Mouse (Mus musculus) heart, embryonic 10.5 days (tissue): ENCODE results near the gene Lrig2. TPM values are rescaled to one million over a fixed set of nuclear protein-coding genes. Genes with fewer than 3 reads are reported as not detected.
"Not testable (repeated sequence)": the region's sequence is repeated elsewhere in the genome, so short reads cannot be mapped to it uniquely, and the experiment has no call there.

Source experiments
- DNase-seq: peaks from one replicate; pipeline ENCODE4 v3.0.0-alpha.2; 2017; ENCODE audit warnings: low spot score
- H3K27ac ChIP-seq: fragments of 300-500 bp; sonication (generic); 2 replicates; pipeline ENCODE4 v1.5.1; 2016; ENCODE audit warnings: mild to moderate bottlenecking
- H3K27me3 ChIP-seq: fragments of 300-500 bp; sonication (generic); 2 replicates; pipeline ENCODE4 v1.6.1; 2016; ENCODE audit warnings: mild to moderate bottlenecking; ENCODE audit not compliant: poor library complexity, insufficient read depth, severe bottlenecking
- H3K36me3 ChIP-seq: fragments of 300-500 bp; sonication (generic); 2 replicates; pipeline ENCODE4 v1.6.1; 2016; ENCODE audit warnings: mild to moderate bottlenecking, moderate library complexity
- H3K4me1 ChIP-seq: fragments of 300-500 bp; sonication (generic); 2 replicates; pipeline ENCODE4 v1.6.1; 2016; ENCODE audit warnings: mild to moderate bottlenecking
- H3K4me3 ChIP-seq: fragments of 300-500 bp; sonication (generic); 2 replicates; pipeline ENCODE4 v1.5.1; 2016; ENCODE audit warnings: mild to moderate bottlenecking, moderate library complexity
- H3K9me3 ChIP-seq: fragments of 300-500 bp; sonication (generic); 2 replicates; pipeline ENCODE4 v1.6.1; 2016; ENCODE audit warnings: mild to moderate bottlenecking, moderate library complexity
- WGBS: fragments of 180-500 bp; shearing (Covaris S2); methylation state at CpG from one replicate; pipeline ENCODE4 v1.1.7; 2016; 5-methylcytosine and 5-hydroxymethylcytosine counted together
- polyA plus RNA-seq: library from polyadenylated mRNA; unstranded; fragments of >200 nt; fragmentation: Nextera tagmentation; extraction: Ambion mirVana; gene quantifications from 2 replicates; pipeline ENCODE4 v1.2.1, GENCODE M21; 2016

Gene Lrig2
- polyA plus RNA-seq, 1 experiment from 2014 or later: 14.1 TPM

DNA sequence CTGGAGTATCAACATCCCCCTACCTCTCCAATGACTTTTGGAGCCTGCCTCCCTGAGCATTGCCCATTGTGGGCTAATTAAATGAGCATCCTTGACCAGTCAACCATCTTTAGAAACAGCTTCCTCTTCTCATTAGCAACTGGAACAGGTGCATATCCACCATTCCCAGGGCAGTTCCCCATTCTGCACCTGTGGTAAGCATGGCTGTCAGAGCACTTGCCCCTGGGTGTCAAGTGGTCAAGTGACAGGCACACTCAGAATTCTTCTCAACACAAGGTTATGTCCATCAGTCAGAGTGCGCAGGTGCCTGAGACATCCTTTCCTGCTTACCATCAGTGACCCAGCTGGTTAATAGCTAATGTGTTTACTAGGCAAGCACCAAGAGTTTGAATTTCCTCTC lies 72.9 kb downstream of the Lrig2 start:
- no peaks in the 10 kb centered on the region for H3K36me3 ChIP-seq
- 87% methylated on average over 1 of the region's 1 CpGs for WGBS
- H3K27me3 ChIP-seq: no peaks in the 10 kb centered on the region
- H3K4me1 ChIP-seq: peaks cover 39% of the 10 kb centered on the region
- H3K4me3 ChIP-seq: no peak overlapping the region
- no peaks in the 10 kb centered on the region for H3K9me3 ChIP-seq
- no peak overlapping the region for H3K27ac ChIP-seq
- no peak for DNase-seq

GRCm38 (mm10) chr3:104437576-104437975 lies 74.1 kb downstream of the Lrig2 start:
- WGBS: 68% methylated on average over 7 of the region's 7 CpGs
- Histone ChIP-seq H3K4me1 (peaks cover 41% of the 10 kb centered on the region), H3K27me3 (no peaks in the 10 kb centered on the region), H3K36me3 (no peaks in the 10 kb centered on the region), H3K27ac (no peak overlapping the region), H3K9me3 (no peaks in the 10 kb centered on the region), H3K4me3 (no peak overlapping the region)
- no peak for DNase-seq

GRCm38 (mm10) chr3:104435947-104436346 lies 75.8 kb downstream of the Lrig2 start:
- Histone ChIP-seq H3K4me3 (no peak overlapping the region), H3K27ac (no peak overlapping the region), H3K36me3 (no peaks in the 10 kb centered on the region), H3K27me3 (no peaks in the 10 kb centered on the region), H3K9me3 (no peaks in the 10 kb centered on the region), H3K4me1 (peaks cover 42% of the 10 kb centered on the region)
- 91% methylated on average over 3 of the region's 3 CpGs for WGBS
- DNase-seq: no peak

DNA sequence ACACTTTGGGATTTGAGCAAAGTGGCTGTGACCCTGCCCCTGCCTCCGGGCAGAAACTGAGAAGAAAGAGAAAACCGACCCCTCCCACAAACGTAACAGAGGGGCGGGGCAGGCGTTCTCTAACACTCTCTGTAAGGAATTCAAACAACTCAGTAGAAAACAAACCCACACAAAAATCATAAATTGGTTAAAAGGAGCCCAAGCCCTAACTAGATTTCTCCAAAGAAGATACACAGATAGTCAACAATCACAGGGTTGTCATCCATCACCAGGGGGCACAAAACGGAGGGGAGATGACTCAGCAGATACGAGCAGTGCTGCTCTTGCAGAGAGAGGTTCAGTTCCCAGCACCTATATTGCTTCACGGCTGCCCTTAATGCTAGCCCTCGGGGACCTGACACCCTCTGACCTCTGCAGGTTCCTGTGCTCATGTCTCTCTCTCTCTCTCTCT lies 77.4 kb downstream of the Lrig2 start:
- Histone ChIP-seq H3K9me3 (no peaks in the 10 kb centered on the region), H3K4me3 (peak overlapping the region; percentile 46), H3K27ac (peak overlapping the region; percentile 67; the same call in 1 of the 2 replicates), H3K36me3 (no peaks in the 10 kb centered on the region), H3K4me1 (peaks cover 32% of the 10 kb centered on the region), H3K27me3 (no peaks in the 10 kb centered on the region)
- 5% methylated on average over 9 of the region's 9 CpGs for WGBS
- DNase-seq: no peak

GRCm38 (mm10) chr3:104432651-104433050 lies 79.1 kb downstream of the Lrig2 start:
- DNase-seq: no peak
- no peak overlapping the region for H3K27ac ChIP-seq
- peaks cover 32% of the 10 kb centered on the region for H3K4me1 ChIP-seq
- no peaks in the 10 kb centered on the region for H3K36me3 ChIP-seq
- no peaks in the 10 kb centered on the region for H3K9me3 ChIP-seq
- WGBS: 84% methylated on average over 6 of the region's 6 CpGs
- H3K4me3 ChIP-seq: no peak overlapping the region
- H3K27me3 ChIP-seq: no peaks in the 10 kb centered on the region

DNA sequence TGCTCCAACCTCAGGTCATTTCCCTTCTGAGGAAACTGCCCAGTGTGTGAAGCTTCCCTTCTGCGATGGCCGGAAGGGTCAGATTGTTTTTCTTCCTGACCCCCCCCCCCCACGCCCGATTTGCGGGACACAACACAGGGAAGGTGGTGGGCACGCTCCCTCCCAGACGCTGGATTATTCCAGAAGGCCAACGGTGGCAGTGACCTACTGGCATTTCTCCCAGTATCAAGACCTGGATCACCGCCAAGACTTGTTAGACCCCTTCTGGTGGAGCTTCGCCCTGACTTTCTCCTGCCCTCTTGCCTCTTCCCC lies 79.9 kb downstream of the Lrig2 start:
- WGBS: 31% methylated on average over 10 of the region's 10 CpGs
- peak; percentile 81 for DNase-seq
- H3K27ac ChIP-seq: peak overlapping the region; percentile 63

DNA sequence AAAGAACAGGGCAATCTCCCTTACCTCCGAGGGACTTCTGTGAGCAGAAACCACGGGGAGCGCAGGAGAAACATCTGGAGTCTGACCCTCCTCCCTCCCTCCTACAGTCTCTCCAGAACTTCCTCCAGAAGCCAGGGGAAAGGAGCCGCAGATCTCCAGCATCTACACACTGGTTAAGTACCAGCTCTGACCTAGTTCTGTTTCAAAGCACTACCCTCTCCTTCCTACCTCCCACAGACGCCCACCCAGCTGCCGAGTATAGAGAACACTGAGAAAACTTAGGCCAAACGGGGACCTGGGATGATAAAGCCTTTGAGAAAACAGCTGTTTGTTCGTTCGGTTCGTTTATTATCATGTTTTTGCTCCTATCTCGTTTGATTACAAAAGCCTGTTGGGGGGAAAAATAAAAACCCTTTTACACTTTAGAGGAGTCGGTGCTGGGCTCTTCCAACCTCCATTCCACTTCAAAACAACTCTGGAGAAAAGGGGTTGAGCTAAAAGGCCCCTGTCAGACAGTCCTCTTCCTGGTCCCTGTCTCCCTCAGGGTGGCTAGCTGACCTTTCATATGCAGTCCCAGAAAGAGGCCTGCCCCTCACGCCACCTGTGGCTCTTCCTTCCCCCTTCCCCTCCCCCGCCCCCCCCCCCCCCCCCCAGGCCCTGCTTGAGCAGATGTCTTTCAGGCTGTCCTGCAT lies 80.4 kb downstream of the Lrig2 start:
- Histone ChIP-seq H3K4me1 (peaks cover 27% of the 10 kb centered on the region), H3K36me3 (no peaks in the 10 kb centered on the region), H3K27ac (peak overlapping the region; percentile 63), H3K9me3 (no peaks in the 10 kb centered on the region), H3K4me3 (0 out of 2 replicates have a peak overlapping the region, but pooled peaks have one; percentile 10), H3K27me3 (no peaks in the 10 kb centered on the region)
- 9% methylated on average over 13 of the region's 14 CpGs for WGBS
- DNase-seq: no peak

More for the DNA sequence above, 79.9 kb downstream of the Lrig2 start:
- Histone ChIP-seq H3K4me1 (peaks cover 27% of the 10 kb centered on the region), H3K4me3 (no peak overlapping the region), H3K36me3 (no peaks in the 10 kb centered on the region), H3K9me3 (no peaks in the 10 kb centered on the region), H3K27me3 (no peaks in the 10 kb centered on the region)

- H3K9me3 ChIP-seq, DNase-seq, H3K27me3 ChIP-seq, H3K36me3 ChIP-seq, H3K4me3 ChIP-seq, H3K27ac ChIP-seq: not testable (repeated sequence)
- peaks cover 23% of the 10 kb centered on the region for H3K4me1 ChIP-seq
- WGBS: 100% methylated on average over 2 of the region's 2 CpGs
Observed at GRCm38 (mm10) chr3:104427354-104427753, 84.4 kb downstream of the Lrig2 start.

GRCm38 (mm10) chr3:104424346-104424745 lies 87.4 kb downstream of the Lrig2 start:
- Histone ChIP-seq H3K36me3 (no peaks in the 10 kb centered on the region), H3K4me1 (peaks cover 24% of the 10 kb centered on the region), H3K27me3 (no peaks in the 10 kb centered on the region), H3K9me3 (no peaks in the 10 kb centered on the region), H3K27ac (no peak overlapping the region), H3K4me3 (no peak overlapping the region)
- WGBS: 87% methylated on average over 7 of the region's 7 CpGs
- DNase-seq: no peak

DNA sequence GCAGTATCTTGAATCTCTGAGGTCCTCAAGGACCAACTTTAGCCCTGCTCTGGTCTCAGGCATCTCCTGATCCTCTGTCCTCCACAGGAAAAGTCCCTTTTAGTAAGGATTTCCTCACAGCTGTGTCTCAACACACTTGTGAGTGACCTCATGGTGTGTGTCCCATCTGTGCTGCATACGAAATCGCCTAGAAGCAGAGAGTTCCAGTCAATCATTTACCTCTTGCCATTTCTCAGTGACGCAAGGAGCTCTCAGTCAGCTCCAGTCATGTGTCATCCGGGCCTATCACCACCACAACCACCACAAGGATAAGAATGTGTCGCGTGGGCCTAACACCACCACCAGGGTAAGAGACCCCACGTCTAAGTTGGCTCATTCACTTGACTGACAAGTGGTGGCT lies 90.8 kb downstream of the Lrig2 start:
- WGBS: 76% methylated on average over 7 of the region's 7 CpGs
- no peak overlapping the region for H3K4me3 ChIP-seq
- H3K27ac ChIP-seq: peak overlapping the region; percentile 36; the same call in 1 of the 2 replicates
- peaks cover 30% of the 10 kb centered on the region for H3K4me1 ChIP-seq
- no peaks in the 10 kb centered on the region for H3K9me3 ChIP-seq
- no peak for DNase-seq
- no peaks in the 10 kb centered on the region for H3K36me3 ChIP-seq
- no peaks in the 10 kb centered on the region for H3K27me3 ChIP-seq

DNA sequence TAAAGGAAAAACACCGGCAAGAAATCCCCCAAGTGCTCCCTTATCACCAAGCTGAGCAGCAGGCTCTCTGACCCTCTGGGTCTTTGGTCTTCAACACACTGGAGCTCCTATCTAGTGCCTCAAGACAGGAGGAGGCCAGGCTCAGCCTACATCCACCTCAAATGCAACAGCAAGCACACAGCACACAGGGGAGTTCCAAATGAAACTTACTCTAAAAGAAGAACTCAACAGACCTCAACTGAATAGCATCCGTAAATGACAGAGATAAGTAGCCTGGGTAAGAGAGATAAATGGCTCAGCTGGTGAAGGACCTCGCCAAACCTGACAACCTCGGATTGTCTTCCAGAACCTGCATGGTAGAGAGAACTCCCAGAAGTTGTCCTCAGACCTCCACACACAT lies 91.7 kb downstream of the Lrig2 start:
- 17% methylated on average over 4 of the region's 4 CpGs for WGBS
- no peak overlapping the region for H3K4me3 ChIP-seq
- H3K36me3 ChIP-seq: no peaks in the 10 kb centered on the region
- peaks cover 29% of the 10 kb centered on the region for H3K4me1 ChIP-seq
- no peaks in the 10 kb centered on the region for H3K9me3 ChIP-seq
- H3K27me3 ChIP-seq: no peaks in the 10 kb centered on the region
- no peak for DNase-seq
- H3K27ac ChIP-seq: no peak overlapping the region

GRCm38 (mm10) chr3:104416806-104417205 lies 94.9 kb downstream of the Lrig2 start:
- Histone ChIP-seq H3K9me3 (no peaks in the 10 kb centered on the region), H3K27ac (0 out of 2 replicates have a peak overlapping the region, but pooled peaks have one; percentile 1), H3K27me3 (no peaks in the 10 kb centered on the region), H3K36me3 (no peaks in the 10 kb centered on the region), H3K4me1 (peaks cover 26% of the 10 kb centered on the region), H3K4me3 (no peak overlapping the region)
- DNase-seq: no peak
- WGBS: 40% methylated on average over 5 of the region's 5 CpGs

DNA sequence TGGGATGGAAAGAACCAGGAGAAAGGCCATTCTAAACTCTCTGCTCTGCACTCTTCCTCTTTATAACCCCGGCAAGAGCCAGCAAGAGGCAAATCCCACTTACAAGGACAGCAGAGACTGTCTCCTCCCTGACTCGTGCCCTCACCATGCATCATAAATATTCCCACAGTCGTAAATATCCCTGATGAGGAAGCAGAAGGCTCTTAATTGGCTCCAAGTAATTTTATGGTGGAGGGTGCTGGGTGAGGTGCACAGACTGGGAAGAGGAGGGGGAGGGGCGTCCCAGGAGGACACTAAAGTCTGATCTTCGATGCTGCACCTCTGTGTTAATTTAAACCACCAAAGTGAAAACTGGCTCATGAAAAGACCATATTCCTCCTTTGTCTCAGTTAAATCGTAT lies 99.2 kb downstream of the Lrig2 start:
- Histone ChIP-seq H3K36me3 (no peaks in the 10 kb centered on the region), H3K4me1 (peaks cover 16% of the 10 kb centered on the region), H3K4me3 (no peak overlapping the region), H3K27ac (no peak overlapping the region), H3K9me3 (no peaks in the 10 kb centered on the region), H3K27me3 (no peaks in the 10 kb centered on the region)
- WGBS: 84% methylated on average over 6 of the region's 6 CpGs
- DNase-seq: no peak

GRCm38 (mm10) chr3:104407506-104407905 lies 104.2 kb downstream of the Lrig2 start:
- H3K27me3 ChIP-seq: no peaks in the 10 kb centered on the region
- peaks cover 19% of the 10 kb centered on the region for H3K4me1 ChIP-seq
- WGBS: 86% methylated on average over 7 of the region's 7 CpGs
- no peak overlapping the region for H3K27ac ChIP-seq
- no peaks in the 10 kb centered on the region for H3K36me3 ChIP-seq
- H3K9me3 ChIP-seq: no peaks in the 10 kb centered on the region
- no peak for DNase-seq
- H3K4me3 ChIP-seq: no peak overlapping the region
